Mouse (Mus musculus): ENCODE results near the gene Nav2.

GRCm38 (mm10) chr7:48914630-48915506 is 6.4 kb downstream of the Nav2 start:
- no peak for TF ChIP-seq POLR2A (IDR thresholded peaks at IDR 0.05; ENCODE audit: insufficient read depth, low read depth, low read length)
- no peak for TF ChIP-seq EP300 (IDR thresholded peaks at IDR 0.05; ENCODE audit: insufficient read depth, low read depth, low read length)
- TF ChIP-seq CTCF (IDR thresholded peaks at IDR 0.05) = no peak

Data from heart, adult 2 months (tissue).